Mouse (Mus musculus) embryo, embryonic 10.5 days (tissue): Measurements from ENCODE around the gene Micall2.

Experiments used
- DNase-seq: peaks from one replicate; pipeline ENCODE4 v3.0.0-alpha.2; 2015; ENCODE audit warnings: low spot score

The Micall2 gene

GRCm38 (mm10) chr5:139681832-139682630 is 54.1 kb downstream of the Micall2 start:
- peak; percentile 53 for DNase-seq

- no peak for DNase-seq
Observed at GRCm38 (mm10) chr5:139675707-139675967, 60.5 kb downstream of the Micall2 start.

- DNase-seq, result no peak
Observed at GRCm38 (mm10) chr5:139674940-139675706, 61.0 kb downstream of the Micall2 start.

GRCm38 (mm10) chr5:139669380-139669779 is 66.8 kb downstream of the Micall2 start:
- DNase-seq, result peak; percentile 76

GRCm38 (mm10) chr5:139668494-139668893 is 67.6 kb downstream of the Micall2 start:
- DNase-seq, result peak; percentile 86

GRCm38 (mm10) chr5:139666496-139666895 is 69.6 kb downstream of the Micall2 start:
- DNase-seq, result no peak

GRCm38 (mm10) chr5:139665375-139665774 is 70.8 kb downstream of the Micall2 start:
- DNase-seq, result no peak

- DNase-seq, result no peak
Observed at GRCm38 (mm10) chr5:139661713-139662112, 74.4 kb downstream of the Micall2 start.

- DNase-seq, result no peak
Observed at GRCm38 (mm10) chr5:139659307-139659706, 76.8 kb downstream of the Micall2 start.

- no peak for DNase-seq
Observed at GRCm38 (mm10) chr5:139658865-139659264, 77.3 kb downstream of the Micall2 start.

GRCm38 (mm10) chr5:139657959-139658602 is 78.1 kb downstream of the Micall2 start:
- DNase-seq, result no peak
